Mouse (Mus musculus) megakaryocyte, embryonic 14.5 days (primary cell): Measurements from ENCODE around the gene Trim47. TPM values are rescaled to one million over a fixed set of nuclear protein-coding genes. Genes with fewer than 3 reads are reported as not detected.

Experiments used
- H3K27me3 ChIP-seq: replicated peaks from 2 replicates; pipeline ENCODE3; 2012; ENCODE audit warnings: inconsistent platforms
- H3K36me3 ChIP-seq: replicated peaks from 2 replicates; pipeline ENCODE3; 2012; ENCODE audit warnings: low read length, inconsistent platforms, mixed read lengths
- H3K4me1 ChIP-seq: 2 replicates; pipeline ENCODE4 v1.6.1; 2012; ENCODE audit warnings: inconsistent platforms
- H3K4me3 ChIP-seq: replicated peaks from 2 replicates; pipeline ENCODE3; 2012; ENCODE audit warnings: moderate library complexity, mild to moderate bottlenecking, inconsistent platforms
- H3K9me3 ChIP-seq: 2 replicates; pipeline ENCODE4 v1.6.1; 2012; ENCODE audit warnings: inconsistent platforms
- FLI1 ChIP-seq: IDR thresholded peaks from 2 replicates; pipeline ENCODE4 v1.6.1; 2012; ENCODE audit warnings: low read length, inconsistent platforms, mixed read lengths
- GATA1 ChIP-seq: IDR thresholded peaks from 3 replicates; pipeline ENCODE4 v1.6.1; 2012; ENCODE audit warnings: mixed read lengths, low read length, inconsistent platforms, borderline replicate concordance
- polyA plus RNA-seq: library from polyadenylated mRNA; stranded (reverse); fragments of >175 nt; gene quantifications from 2 replicates; pipeline ENCODE4 v1.2.3, GENCODE M21; 2012; ENCODE audit warnings: low replicate concordance; ENCODE audit not compliant: insufficient read depth

Trim47 gene
- polyA plus RNA-seq, 1 experiment = 23.5 TPM

DNA sequence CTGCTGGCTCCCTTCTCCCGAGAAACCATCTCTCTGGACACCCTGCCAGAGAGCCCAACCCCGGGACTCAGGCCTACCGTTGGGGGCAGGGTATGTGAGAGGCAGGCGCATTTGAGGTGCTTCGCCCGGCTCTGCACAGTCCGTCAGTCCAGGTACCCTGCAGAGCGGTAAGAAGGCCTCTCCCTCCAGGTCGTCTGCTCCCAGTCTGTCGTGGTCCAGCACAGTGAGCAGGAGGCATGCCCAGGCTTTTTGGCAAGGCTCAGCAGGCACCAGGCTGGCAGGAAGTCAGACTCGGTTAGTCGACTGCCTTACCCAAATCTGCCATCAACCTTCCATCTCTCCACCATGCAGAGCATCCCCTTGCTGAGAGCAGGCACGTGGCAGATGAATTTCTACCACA lies 63.4 kb downstream of the Trim47 start:
- Histone ChIP-seq H3K4me1 (peaks cover 91% of the 10 kb centered on the region), H3K4me3 (no peak overlapping the region), H3K9me3 (no peaks in the 10 kb centered on the region), H3K36me3 (peaks cover 100% of the 10 kb centered on the region), H3K27me3 (no peaks in the 10 kb centered on the region)
- TF ChIP-seq FLI1 (no peak), GATA1 (no peak)

GRCm38 (mm10) chr11:116062521-116062920 lies 64.5 kb downstream of the Trim47 start:
- no peaks in the 10 kb centered on the region for H3K9me3 ChIP-seq

DNA sequence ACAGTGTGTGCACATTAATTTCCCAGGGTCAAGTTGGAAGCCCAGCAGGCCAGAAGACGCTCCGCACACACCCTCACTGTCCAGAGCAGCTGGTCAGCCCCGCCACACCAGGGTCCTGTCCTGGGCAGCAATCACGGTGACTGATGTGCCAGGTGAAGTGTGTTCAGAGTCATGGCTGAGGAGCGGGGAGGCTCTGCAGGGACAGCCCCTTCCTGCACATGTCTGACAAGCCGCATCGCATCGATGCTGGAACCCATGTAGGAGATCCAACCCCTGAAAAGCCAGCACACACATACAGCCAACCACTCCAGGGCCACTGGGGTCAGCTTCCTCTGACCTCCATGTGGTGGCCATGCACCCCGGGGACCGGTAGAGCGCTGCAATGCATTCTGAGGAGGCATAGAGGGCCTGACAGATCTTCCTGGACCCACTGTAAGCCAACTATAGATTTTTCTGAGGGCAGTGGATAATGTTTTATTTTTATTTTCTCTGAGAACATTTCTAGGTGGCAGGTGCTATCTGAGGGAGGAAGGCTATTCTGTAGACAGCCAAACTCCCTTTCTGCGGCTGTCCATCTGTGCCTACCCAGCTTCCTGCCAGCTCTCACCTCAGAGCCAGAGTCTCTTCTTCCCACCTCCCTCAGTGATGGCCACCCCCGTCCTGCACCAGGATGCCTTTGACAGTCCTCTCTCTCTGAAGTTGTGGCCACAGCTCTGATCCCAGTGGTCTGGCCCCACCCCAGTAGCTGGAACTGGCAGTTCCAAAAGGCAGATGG lies 65.2 kb downstream of the Trim47 start:
- Histone ChIP-seq H3K9me3 (no peaks in the 10 kb centered on the region), H3K4me3 (no peak overlapping the region), H3K36me3 (peaks cover 100% of the 10 kb centered on the region), H3K4me1 (peaks cover 91% of the 10 kb centered on the region), H3K27me3 (no peaks in the 10 kb centered on the region)
- no peak for TF ChIP-seq FLI1
- no peak for TF ChIP-seq GATA1

More at GRCm38 (mm10) chr11:116062521-116062920, 64.5 kb downstream of the Trim47 start:
- H3K36me3 ChIP-seq = peaks cover 100% of the 10 kb centered on the region
- no peak overlapping the region for H3K4me3 ChIP-seq
- H3K4me1 ChIP-seq = peaks cover 91% of the 10 kb centered on the region
- H3K27me3 ChIP-seq = no peaks in the 10 kb centered on the region
- TF ChIP-seq GATA1 = no peak
- no peak for TF ChIP-seq FLI1

DNA sequence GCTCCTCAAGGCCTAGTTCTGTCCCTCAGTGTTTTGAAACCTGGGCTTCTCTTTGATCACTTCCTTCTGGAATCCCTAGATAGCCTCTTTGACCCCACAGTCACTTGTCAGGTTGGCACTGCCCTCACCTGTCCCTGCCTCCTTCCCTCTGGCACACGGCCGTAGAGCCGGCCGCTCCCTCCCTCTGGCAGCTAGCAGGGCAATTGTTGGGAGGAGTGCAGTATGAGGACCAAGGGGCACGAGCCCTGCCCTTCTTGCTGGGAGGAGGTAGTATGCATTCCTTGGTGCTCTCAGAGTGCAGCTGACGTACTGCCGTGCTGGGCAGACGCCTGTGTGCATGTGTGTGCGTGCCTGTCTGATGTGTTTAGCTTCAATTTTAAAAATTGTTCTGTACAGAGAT lies 66.4 kb downstream of the Trim47 start:
- TF ChIP-seq FLI1 (no peak), GATA1 (no peak)
- Histone ChIP-seq H3K4me3 (peak overlapping the region; percentile 69), H3K27me3 (no peaks in the 10 kb centered on the region), H3K9me3 (no peaks in the 10 kb centered on the region), H3K36me3 (peaks cover 100% of the 10 kb centered on the region), H3K4me1 (peaks cover 97% of the 10 kb centered on the region)

DNA sequence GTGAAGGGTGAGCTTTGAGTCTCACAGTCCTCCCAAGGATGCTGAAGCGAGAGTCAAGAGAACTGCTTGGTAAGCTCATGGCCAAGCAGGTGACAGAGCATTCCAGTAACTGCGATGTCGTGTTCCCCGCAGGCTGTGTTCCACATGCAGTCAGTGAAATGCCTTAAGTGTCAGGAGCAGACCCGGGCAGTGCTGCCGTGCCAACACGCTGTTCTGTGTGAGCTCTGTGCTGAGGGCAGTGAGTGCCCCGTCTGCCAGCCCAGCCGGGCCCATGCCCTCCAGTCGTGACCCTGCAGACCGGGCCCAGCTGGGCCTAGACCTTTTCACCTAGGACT lies 67.4 kb downstream of the Trim47 start:
- peaks cover 100% of the 10 kb centered on the region for H3K36me3 ChIP-seq

GRCm38 (mm10) chr11:116058868-116059690 lies 67.9 kb downstream of the Trim47 start:
- H3K36me3 ChIP-seq = peaks cover 100% of the 10 kb centered on the region
- peaks cover 97% of the 10 kb centered on the region for H3K4me1 ChIP-seq
- no peaks in the 10 kb centered on the region for H3K27me3 ChIP-seq
- TF ChIP-seq FLI1 (no peak), GATA1 (no peak)
- peak overlapping the region; percentile 15 for H3K4me3 ChIP-seq
- no peaks in the 10 kb centered on the region for H3K9me3 ChIP-seq

More for the DNA sequence above, 67.4 kb downstream of the Trim47 start:
- no peak for TF ChIP-seq FLI1
- no peak for TF ChIP-seq GATA1
- H3K9me3 ChIP-seq = no peaks in the 10 kb centered on the region
- H3K4me3 ChIP-seq = peak overlapping the region; percentile 39
- H3K27me3 ChIP-seq = no peaks in the 10 kb centered on the region
- peaks cover 98% of the 10 kb centered on the region for H3K4me1 ChIP-seq

DNA sequence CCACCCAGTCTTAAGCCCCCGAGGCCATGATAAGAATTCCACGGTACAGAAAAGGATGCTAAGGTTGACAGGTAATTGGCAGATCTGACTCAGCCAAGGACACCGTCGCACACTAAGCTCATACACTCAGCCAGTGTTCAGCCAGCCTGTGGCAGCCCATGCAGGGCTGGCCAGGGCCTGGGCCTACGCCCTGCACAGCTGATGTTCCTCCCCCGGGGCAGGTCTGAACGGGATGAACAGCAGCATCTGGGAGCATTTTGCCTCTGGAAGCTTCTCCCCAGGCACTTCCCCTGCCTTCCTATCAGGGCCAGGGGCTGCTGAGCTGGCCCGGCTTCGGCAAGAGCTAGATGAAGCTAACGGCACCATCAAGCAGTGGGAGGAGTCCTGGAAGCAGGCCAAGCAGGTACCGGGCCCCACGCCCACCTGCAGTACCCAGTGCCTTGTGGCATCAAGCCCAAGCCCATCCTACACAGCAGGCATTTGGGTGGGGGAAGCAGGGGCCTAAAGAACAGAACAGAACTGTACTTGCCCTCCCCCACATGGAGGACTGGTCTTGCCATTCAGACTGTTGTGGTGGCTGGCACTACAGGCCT lies 68.9 kb downstream of the Trim47 start:
- Histone ChIP-seq H3K27me3 (no peaks in the 10 kb centered on the region), H3K9me3 (no peaks in the 10 kb centered on the region), H3K36me3 (peaks cover 100% of the 10 kb centered on the region), H3K4me1 (peaks cover 96% of the 10 kb centered on the region), H3K4me3 (peak overlapping the region; percentile 86)
- TF ChIP-seq GATA1 = no peak
- no peak for TF ChIP-seq FLI1

GRCm38 (mm10) chr11:116057237-116057881 lies 69.7 kb downstream of the Trim47 start:
- Histone ChIP-seq H3K4me3 (peak overlapping the region; percentile 86), H3K4me1 (peaks cover 94% of the 10 kb centered on the region), H3K36me3 (peaks cover 100% of the 10 kb centered on the region), H3K27me3 (no peaks in the 10 kb centered on the region), H3K9me3 (no peaks in the 10 kb centered on the region)
- 0 out of 3 replicates have a peak, but pooled peaks have one; percentile 58 for TF ChIP-seq GATA1
- no peak for TF ChIP-seq FLI1

DNA sequence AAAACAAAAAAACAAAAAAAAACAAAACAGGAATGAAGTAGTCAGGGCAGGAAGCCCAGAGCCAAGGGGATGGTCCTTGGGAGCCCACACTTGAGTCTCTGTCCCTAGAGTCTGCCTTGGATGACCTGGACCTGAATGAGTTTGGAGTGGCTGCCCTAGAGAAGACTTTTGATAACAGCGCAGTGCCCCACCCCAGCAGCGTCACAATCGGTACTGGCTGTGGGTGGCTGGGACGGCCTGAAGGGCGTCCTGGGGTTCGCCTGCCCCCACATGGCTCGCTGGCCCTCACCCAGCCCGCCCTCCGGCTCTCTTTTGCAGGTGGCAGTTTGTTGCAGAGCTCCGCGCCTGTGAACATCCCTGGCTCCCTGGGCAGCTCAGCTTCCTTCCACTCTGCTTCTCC lies 71.1 kb downstream of the Trim47 start:
- Histone ChIP-seq H3K9me3 (no peaks in the 10 kb centered on the region), H3K4me3 (no peak overlapping the region), H3K4me1 (peaks cover 79% of the 10 kb centered on the region), H3K36me3 (peaks cover 98% of the 10 kb centered on the region), H3K27me3 (no peaks in the 10 kb centered on the region)
- no peak for TF ChIP-seq GATA1

Other genes with a start within 250 kb of the Trim47 start
- 6.7 and 13.1 TPM in 2 replicates for gene Smim5, start 227.2 kb downstream of the Trim47 start, polyA plus RNA-seq
- not detected in 2 replicates for gene Smim6, start 215.2 kb downstream of the Trim47 start, polyA plus RNA-seq
- gene Sap30bp, start 193.9 kb downstream of the Trim47 start, polyA plus RNA-seq = 13.5 and 14.4 TPM in 2 replicates
- 9.5 and 10.4 TPM in 2 replicates for gene Recql5, start 193.7 kb downstream of the Trim47 start, polyA plus RNA-seq
- 5.6 and 6.9 TPM in 2 replicates for gene Itgb4, start 152.5 kb downstream of the Trim47 start, polyA plus RNA-seq
- 197 and 238 TPM in 2 replicates for gene Galk1, start 114.5 kb downstream of the Trim47 start, polyA plus RNA-seq
- gene H3f3b, start 99.2 kb downstream of the Trim47 start, polyA plus RNA-seq = 819 and 908 TPM in 2 replicates
- 18.8 and 53.4 TPM in 2 replicates for gene Unk, start 96.9 kb downstream of the Trim47 start, polyA plus RNA-seq
- 221 and 384 TPM in 2 replicates for gene Unc13d, start 49.2 kb downstream of the Trim47 start, polyA plus RNA-seq
- gene Wbp2, start 40.2 kb downstream of the Trim47 start, polyA plus RNA-seq = 842 and 1,717 TPM in 2 replicates
- gene Trim65, start 3.9 kb upstream of the Trim47 start, polyA plus RNA-seq = 3.0 and 9.5 TPM in 2 replicates
- gene Mrpl38, start 11.7 kb upstream of the Trim47 start, polyA plus RNA-seq = 25.4 and 80.4 TPM in 2 replicates
- 33.9 and 37.8 TPM in 2 replicates for gene Fbf1, start 41.0 kb upstream of the Trim47 start, polyA plus RNA-seq
- 181 and 219 TPM in 2 replicates for gene Ten1, start 71.6 kb upstream of the Trim47 start, polyA plus RNA-seq
- gene Acox1, start 71.8 kb upstream of the Trim47 start, polyA plus RNA-seq = 1.7 and 3.3 TPM in 2 replicates
- 0.34 TPM in 1 of 2 replicates, not detected in the other for gene Evpl, start 110.9 kb upstream of the Trim47 start, polyA plus RNA-seq
- gene Srp68, start 147.0 kb upstream of the Trim47 start, polyA plus RNA-seq = 4.7 and 34.1 TPM in 2 replicates
- gene Galr2, start 153.7 kb upstream of the Trim47 start, polyA plus RNA-seq = not detected in 2 replicates
- 2.7 and 6.7 TPM in 2 replicates for gene Exoc7, start 180.0 kb upstream of the Trim47 start, polyA plus RNA-seq
- gene Foxj1, start 208.2 kb upstream of the Trim47 start, polyA plus RNA-seq = 0.12 and 0.84 TPM in 2 replicates